Mouse (Mus musculus) bone marrow, adult 2 months (tissue): ENCODE measurements around the gene Sgms1.

ENCODE experiments used
- CTCF ChIP-seq: fragments of 200-500 bp; IDR thresholded peaks from 2 replicates; pipeline ENCODE4 v1.5.1; 2011; ENCODE audit warnings: low read length, control low read depth; ENCODE audit not compliant: control insufficient read depth, insufficient read depth
- POLR2A ChIP-seq: fragments of 200-500 bp; IDR thresholded peaks from 2 replicates; pipeline ENCODE4 v1.6.1; 2011; ENCODE audit warnings: low read depth, mild to moderate bottlenecking, control low read depth, low read length, borderline replicate concordance; ENCODE audit not compliant: control insufficient read depth

- no peak for TF ChIP-seq CTCF
- TF ChIP-seq POLR2A: no peak
Observed at GRCm38 (mm10) chr19:32199861-32200574, 189.5 kb downstream of the Sgms1 start.
